Mouse (Mus musculus) thymus, adult 2 months (tissue): Measurements from ENCODE around the gene Gpr135. TPM values are rescaled to one million over a fixed set of nuclear protein-coding genes. Genes with fewer than 3 reads are reported as not detected.
"Not testable (repeated sequence)": the region's sequence is repeated elsewhere in the genome, so short reads cannot be mapped to it uniquely, and the experiment has no call there.

Experiments
- DNase-seq: peaks from one replicate; pipeline ENCODE4 v3.0.0; 2021
- H3K27ac ChIP-seq: fragments of 200-500 bp; 2 replicates; pipeline ENCODE4 v1.5.1; 2012; ENCODE audit warnings: low read length, control low read depth; ENCODE audit not compliant: control insufficient read depth, insufficient read depth
- H3K27me3 ChIP-seq: fragments of 200-500 bp; 2 replicates; pipeline ENCODE4 v1.6.1; 2012; ENCODE audit warnings: mild to moderate bottlenecking, low read length, moderate library complexity, mixed read lengths; ENCODE audit not compliant: control insufficient read depth, insufficient read depth
- H3K36me3 ChIP-seq: fragments of 200-500 bp; 2 replicates; pipeline ENCODE4 v1.6.1; 2012; ENCODE audit warnings: mild to moderate bottlenecking, low read length, moderate library complexity; ENCODE audit not compliant: control insufficient read depth, insufficient read depth
- H3K4me1 ChIP-seq: fragments of 200-500 bp; replicated peaks from 2 replicates; pipeline ENCODE4 v1.6.1; 2012; ENCODE audit warnings: low read length; ENCODE audit not compliant: control insufficient read depth, insufficient read depth
- H3K4me3 ChIP-seq: fragments of 200-500 bp; 2 replicates; pipeline ENCODE4 v1.5.1; 2012; ENCODE audit warnings: mild to moderate bottlenecking, low read length, control low read depth, moderate library complexity; ENCODE audit not compliant: control insufficient read depth, insufficient read depth
- CTCF ChIP-seq: fragments of 200-500 bp; IDR thresholded peaks from 2 replicates; pipeline ENCODE4 v1.5.1; 2012; ENCODE audit warnings: mild to moderate bottlenecking, control low read depth, low read length, moderate library complexity, borderline replicate concordance; ENCODE audit not compliant: control insufficient read depth, poor library complexity, insufficient read depth; ENCODE audit errors: extremely low read depth
- POLR2A ChIP-seq: fragments of 200-500 bp; IDR thresholded peaks from 2 replicates; pipeline ENCODE4 v1.6.1; 2012; ENCODE audit warnings: mild to moderate bottlenecking, low read length, control low read depth, moderate library complexity; ENCODE audit not compliant: control insufficient read depth, poor library complexity, insufficient read depth; ENCODE audit errors: extremely low read depth
- WGBS: fragments of 180-500 bp; shearing (Covaris S2); methylation state at CpG from one replicate; pipeline ENCODE4 v1.1.7; 2018; 5-methylcytosine and 5-hydroxymethylcytosine counted together
- polyA plus RNA-seq: library from polyadenylated mRNA; depleted of rRNA; stranded (reverse); fragments of >200 nt; gene quantifications from 2 replicates; pipeline ENCODE4 v1.2.3, GENCODE M21; 2012

Gene Gpr135
- polyA plus RNA-seq, 1 experiment = 0.73 TPM

GRCm38 (mm10) chr12:72053851-72054250 is 17.1 kb downstream of the Gpr135 start:
- 74% methylated on average over 6 of the region's 6 CpGs for WGBS
- H3K27ac ChIP-seq = no peak overlapping the region
- no peaks in the 10 kb centered on the region for H3K36me3 ChIP-seq
- no peak for DNase-seq
- H3K4me1 ChIP-seq = no peaks in the 10 kb centered on the region
- H3K27me3 ChIP-seq = no peaks in the 10 kb centered on the region
- no peak overlapping the region for H3K4me3 ChIP-seq
- no peak for TF ChIP-seq POLR2A
- TF ChIP-seq CTCF = no peak

- 44% methylated on average over 6 of the region's 6 CpGs for WGBS
- Histone ChIP-seq H3K36me3 (no peaks in the 10 kb centered on the region), H3K4me3 (no peak overlapping the region), H3K4me1 (no peaks in the 10 kb centered on the region), H3K27ac (no peak overlapping the region), H3K27me3 (no peaks in the 10 kb centered on the region)
- TF ChIP-seq CTCF (no peak), POLR2A (no peak)
- DNase-seq = no peak
Observed at GRCm38 (mm10) chr12:72053303-72053702, 17.6 kb downstream of the Gpr135 start.

GRCm38 (mm10) chr12:72052571-72052970 is 18.4 kb downstream of the Gpr135 start:
- Histone ChIP-seq H3K4me3 (no peak overlapping the region), H3K4me1 (no peaks in the 10 kb centered on the region), H3K27ac (no peak overlapping the region), H3K27me3 (no peaks in the 10 kb centered on the region), H3K36me3 (no peaks in the 10 kb centered on the region)
- WGBS = 85% methylated on average over 6 of the region's 6 CpGs
- DNase-seq = no peak
- TF ChIP-seq POLR2A = no peak
- no peak for TF ChIP-seq CTCF

- Histone ChIP-seq H3K27ac (no peak overlapping the region), H3K27me3 (no peaks in the 10 kb centered on the region), H3K4me3 (no peak overlapping the region), H3K4me1 (no peaks in the 10 kb centered on the region), H3K36me3 (no peaks in the 10 kb centered on the region)
- DNase-seq = no peak
- TF ChIP-seq POLR2A (no peak), CTCF (no peak)
- 92% methylated on average over 4 of the region's 4 CpGs for WGBS
Observed at GRCm38 (mm10) chr12:72050821-72051220, 20.1 kb downstream of the Gpr135 start.

- H3K27me3 ChIP-seq, DNase-seq, H3K4me1 ChIP-seq, H3K36me3 ChIP-seq, H3K4me3 ChIP-seq, H3K27ac ChIP-seq: not testable (repeated sequence)
- 90% methylated on average over 5 of the region's 5 CpGs for WGBS
Observed at GRCm38 (mm10) chr12:72050156-72050555, 20.8 kb downstream of the Gpr135 start.

GRCm38 (mm10) chr12:72047513-72047912 is 23.4 kb downstream of the Gpr135 start:
- 2% methylated on average over 2 of the region's 2 CpGs for WGBS
- no peak for DNase-seq
- Histone ChIP-seq H3K27me3 (no peaks in the 10 kb centered on the region), H3K4me3 (no peak overlapping the region), H3K4me1 (no peaks in the 10 kb centered on the region), H3K36me3 (no peaks in the 10 kb centered on the region), H3K27ac (no peak overlapping the region)
- TF ChIP-seq POLR2A (no peak), CTCF (no peak)

GRCm38 (mm10) chr12:72041238-72041637 is 29.7 kb downstream of the Gpr135 start:
- Histone ChIP-seq H3K36me3 (no peaks in the 10 kb centered on the region), H3K4me1 (no peaks in the 10 kb centered on the region), H3K27ac (no peak overlapping the region), H3K4me3 (no peak overlapping the region), H3K27me3 (no peaks in the 10 kb centered on the region)
- TF ChIP-seq CTCF (no peak), POLR2A (no peak)
- WGBS = 90% methylated on average over 3 of the region's 3 CpGs
- no peak for DNase-seq
